Comparison of ENCODE assay signal across 23 mouse cellular contexts in genomic region chr9:45851776-45852175, GRCm38 (mm10). TPM values are rescaled to one million over a fixed set of nuclear protein-coding genes. Genes with fewer than 3 reads are reported as not detected.
A peak's percentile ranks its signal among the peaks of the same experiment; 100 is the strongest.
DNase-seq lines count a peak whose midpoint lies in the region; ATAC-seq and TF ChIP-seq lines count a peak whose summit lies in the region.
"Had no signal": no experiment of that assay in that cellular context is flagged by ENCODE, and none has a peak within 500 bp of the region (broad histone marks: within the 10 kb centered on the region; RNA-seq: fewer than 3 reads in every experiment).

No protein-coding gene starts in this region.

- no peak for ATAC-seq in kidney, postnatal 0 days (replicated peaks; ENCODE audit: low FRiP score, low read depth)
- no peak for ATAC-seq in liver, postnatal 0 days
- no peak for ATAC-seq in liver, embryonic 12.5 days
- ATAC-seq: activated CD4-positive, CD25-positive, alpha-beta regulatory T cell, adult 4 months; forebrain, embryonic 13.5 days; forebrain, embryonic 16.5 days; hindbrain, embryonic 16.5 days had no signal

- DNase-seq in kidney, postnatal 0 days (ENCODE audit: low spot score): no peak
- no peak for DNase-seq in kidney, postnatal 36 days
- DNase-seq in liver, postnatal 0 days: no peak
- peak; percentile 77 for DNase-seq in 416B (ENCODE audit: low read depth)
- DNase-seq in adrenal gland, postnatal 14 days: no peak
- DNase-seq: adrenal gland, adult 8-10 months; adrenal gland, postnatal 36 days; cerebellum, adult 18-20 months; cerebellum, adult 9-10 months; cerebellum, postnatal 14 days; gastrocnemius, postnatal 10 days; gastrocnemius, postnatal 36 days; heart, adult 2 months had no signal

- no peaks in the 10 kb centered on the region for H3K9me3 ChIP-seq in kidney, postnatal 0 days (replicated peaks; ENCODE audit: low read length)
- H3K9me3 ChIP-seq in liver, postnatal 0 days (ENCODE audit: low read length): no peaks in the 10 kb centered on the region
- no peaks in the 10 kb centered on the region for H3K9me3 ChIP-seq in liver, embryonic 12.5 days (replicated peaks)
- H3K9me3 ChIP-seq: forebrain, embryonic 10.5 days; forebrain, embryonic 13.5 days; heart, embryonic 10.5 days; heart, embryonic 13.5 days; hindbrain, embryonic 10.5 days; hindbrain, embryonic 13.5 days had no signal

- 0 out of 2 replicates have a peak, but pooled peaks cover 6% of the 10 kb centered on the region for H3K36me3 ChIP-seq in kidney, postnatal 0 days (ENCODE audit: insufficient read depth, low read length)
- H3K36me3 ChIP-seq in liver, postnatal 0 days (replicated peaks; ENCODE audit: insufficient read depth, low read length): peaks cover 8% of the 10 kb centered on the region
- peaks cover 19% of the 10 kb centered on the region for H3K36me3 ChIP-seq in liver, embryonic 12.5 days

- TF ChIP-seq EP300 in liver, postnatal 0 days (IDR thresholded peaks at IDR 0.05; ENCODE audit: low read depth): no peak

- no peak overlapping the region for H3K9ac ChIP-seq in kidney, postnatal 0 days (ENCODE audit: low read depth, low read length)
- no peak overlapping the region for H3K9ac ChIP-seq in liver, postnatal 0 days (replicated peaks)
- H3K9ac ChIP-seq in liver, embryonic 12.5 days: no peak overlapping the region
- H3K9ac ChIP-seq: forebrain, embryonic 13.5 days; hindbrain, embryonic 13.5 days had no signal

- WGBS in kidney, postnatal 0 days: 93% methylated on average over 2 of the region's 2 CpGs
- WGBS in liver, postnatal 0 days (ENCODE audit: insufficient replicate concordance): 66% methylated on average over 2 of the region's 2 CpGs
- WGBS in liver, embryonic 12.5 days (ENCODE audit: insufficient replicate concordance): 83% methylated on average over 2 of the region's 2 CpGs

- H3K4me3 ChIP-seq in kidney, postnatal 0 days (replicated peaks; ENCODE audit: low read depth, low read length): no peak overlapping the region
- no peak overlapping the region for H3K4me3 ChIP-seq in liver, postnatal 0 days (ENCODE audit: low read depth, low read length)
- no peak overlapping the region for H3K4me3 ChIP-seq in liver, embryonic 12.5 days
- H3K4me3 ChIP-seq: forebrain, embryonic 10.5 days; forebrain, embryonic 13.5 days; heart, adult 2 months; heart, embryonic 10.5 days; heart, embryonic 13.5 days; hindbrain, embryonic 10.5 days; hindbrain, embryonic 13.5 days had no signal

- TF ChIP-seq CTCF in kidney, postnatal 0 days (IDR thresholded peaks at IDR 0.05; ENCODE audit: low read depth): no peak
- no peak for TF ChIP-seq CTCF in liver, postnatal 0 days (IDR thresholded peaks at IDR 0.05; ENCODE audit: low read depth)

- 0 out of 2 replicates have a peak overlapping the region, but pooled peaks have one; percentile 88 for H3K27ac ChIP-seq in kidney, postnatal 0 days
- H3K27ac ChIP-seq in liver, postnatal 0 days (ENCODE audit: low read depth): peak overlapping the region; percentile 95
- H3K27ac ChIP-seq in liver, embryonic 12.5 days: no peak overlapping the region
- H3K27ac ChIP-seq: forebrain, embryonic 10.5 days; forebrain, embryonic 13.5 days; heart, embryonic 10.5 days; hindbrain, embryonic 10.5 days; hindbrain, embryonic 13.5 days had no signal

- peaks cover 25% of the 10 kb centered on the region for H3K4me1 ChIP-seq in kidney, postnatal 0 days (replicated peaks; ENCODE audit: insufficient read depth, low read length)
- H3K4me1 ChIP-seq in liver, postnatal 0 days (ENCODE audit: insufficient read depth): peaks cover 54% of the 10 kb centered on the region
- peaks cover 27% of the 10 kb centered on the region for H3K4me1 ChIP-seq in liver, embryonic 12.5 days
- H3K4me1 ChIP-seq: forebrain, embryonic 10.5 days had no signal

- H3K4me2 ChIP-seq in kidney, postnatal 0 days (ENCODE audit: low read length): no peak overlapping the region
- H3K4me2 ChIP-seq in liver, postnatal 0 days (ENCODE audit: low read depth, low read length): 0 out of 2 replicates have a peak overlapping the region, but pooled peaks have one; percentile 11
- no peak overlapping the region for H3K4me2 ChIP-seq in liver, embryonic 12.5 days
- H3K4me2 ChIP-seq: forebrain, embryonic 13.5 days; heart, embryonic 13.5 days; hindbrain, embryonic 13.5 days had no signal

- no peaks in the 10 kb centered on the region for H3K27me3 ChIP-seq in kidney, postnatal 0 days (ENCODE audit: insufficient read depth, low read length)
- no peaks in the 10 kb centered on the region for H3K27me3 ChIP-seq in liver, postnatal 0 days (ENCODE audit: insufficient read depth, low read length)
- no peaks in the 10 kb centered on the region for H3K27me3 ChIP-seq in liver, embryonic 12.5 days (replicated peaks)
- H3K27me3 ChIP-seq: forebrain, embryonic 13.5 days; heart, embryonic 13.5 days; hindbrain, embryonic 13.5 days had no signal

RNA-seq across cellular contexts. Expression of gene Bace1, which starts 13.4 kb away (rescaled TPM):
- 26.5 and 29.1 TPM in 2 replicates for polyA plus RNA-seq in kidney, postnatal 0 days (2015; fragmentation: Nextera tagmentation; extraction: Ambion mirVana)
- 8.3 and 10.7 TPM in 2 replicates for polyA plus RNA-seq in liver, postnatal 0 days (2015; fragmentation: Nextera tagmentation; extraction: Ambion mirVana)
- polyA plus RNA-seq in liver, embryonic 12.5 days (2016; fragmentation: Nextera tagmentation; extraction: Ambion mirVana): 9.0 and 9.4 TPM in 2 replicates
- total RNA-seq in adrenal gland, postnatal 14 days (2021): 25.2 and 25.6 TPM in 2 replicates

RNA-seq across cellular contexts. Expression of gene Cep164, which starts 23.3 kb away (rescaled TPM):
- 20.1 and 20.6 TPM in 2 replicates for polyA plus RNA-seq in kidney, postnatal 0 days (2015; fragmentation: Nextera tagmentation; extraction: Ambion mirVana)
- polyA plus RNA-seq in liver, postnatal 0 days (2015; fragmentation: Nextera tagmentation; extraction: Ambion mirVana): 6.1 and 6.6 TPM in 2 replicates
- 6.2 and 8.2 TPM in 2 replicates for polyA plus RNA-seq in liver, embryonic 12.5 days (2016; fragmentation: Nextera tagmentation; extraction: Ambion mirVana)
- 12.4 and 13.1 TPM in 2 replicates for total RNA-seq in adrenal gland, postnatal 14 days (2021)

RNA-seq across cellular contexts. Expression of gene Pcsk7, which starts 54.5 kb away (rescaled TPM):
- polyA plus RNA-seq in kidney, postnatal 0 days (2015; fragmentation: Nextera tagmentation; extraction: Ambion mirVana): 18.2 and 19.7 TPM in 2 replicates
- 5.8 and 6.8 TPM in 2 replicates for polyA plus RNA-seq in liver, postnatal 0 days (2015; fragmentation: Nextera tagmentation; extraction: Ambion mirVana)
- 9.8 and 10.6 TPM in 2 replicates for polyA plus RNA-seq in liver, embryonic 12.5 days (2016; fragmentation: Nextera tagmentation; extraction: Ambion mirVana)
- 26.6 and 28.4 TPM in 2 replicates for total RNA-seq in adrenal gland, postnatal 14 days (2021)

RNA-seq across cellular contexts. Expression of gene Rnf214, which starts 54.9 kb away (rescaled TPM):
- polyA plus RNA-seq in kidney, postnatal 0 days (2015; fragmentation: Nextera tagmentation; extraction: Ambion mirVana): 36.0 and 36.4 TPM in 2 replicates
- polyA plus RNA-seq in liver, postnatal 0 days (2015; fragmentation: Nextera tagmentation; extraction: Ambion mirVana): 13.0 and 15.9 TPM in 2 replicates
- 17.5 and 24.0 TPM in 2 replicates for polyA plus RNA-seq in liver, embryonic 12.5 days (2016; fragmentation: Nextera tagmentation; extraction: Ambion mirVana)
- 39.0 and 40.0 TPM in 2 replicates for total RNA-seq in adrenal gland, postnatal 14 days (2021)
